Mouse (Mus musculus): ENCODE measurements around the gene Rasa3.

The Rasa3 gene

GRCm38 (mm10) chr8:13550718-13551573 is 126.5 kb downstream of the Rasa3 start:
- peak; percentile 93 to 96 for DNase-seq (ENCODE audit: low spot score in 2 of 2)

- peak; percentile 49 to 56 for DNase-seq (ENCODE audit: low spot score in 2 of 2)
Observed at GRCm38 (mm10) chr8:13548831-13549230, 128.6 kb downstream of the Rasa3 start.

- DNase-seq (ENCODE audit: low spot score in 2 of 2), result no peak
Observed at GRCm38 (mm10) chr8:13548235-13548634, 129.2 kb downstream of the Rasa3 start.

GRCm38 (mm10) chr8:13546421-13546820 is 131.0 kb downstream of the Rasa3 start:
- DNase-seq (ENCODE audit: low spot score in 2 of 2), result no peak

GRCm38 (mm10) chr8:13541526-13541925 is 135.9 kb downstream of the Rasa3 start:
- no peak for DNase-seq (ENCODE audit: low spot score in 2 of 2)

- no peak for DNase-seq (ENCODE audit: low spot score in 2 of 2)
Observed at GRCm38 (mm10) chr8:13540122-13540521, 137.3 kb downstream of the Rasa3 start.

- peak; percentile 45 to 56 for DNase-seq (ENCODE audit: low spot score in 2 of 2)
Observed at GRCm38 (mm10) chr8:13538821-13539220, 138.6 kb downstream of the Rasa3 start.

- DNase-seq (ENCODE audit: low spot score in 2 of 2), result no peak
Observed at GRCm38 (mm10) chr8:13537102-13537501, 140.3 kb downstream of the Rasa3 start.

- no peak for DNase-seq (ENCODE audit: low spot score in 2 of 2)
Observed at GRCm38 (mm10) chr8:13533123-13533522, 144.3 kb downstream of the Rasa3 start.

GRCm38 (mm10) chr8:13531602-13532171 is 145.7 kb downstream of the Rasa3 start:
- DNase-seq (ENCODE audit: low spot score in 2 of 2), result no peak

GRCm38 (mm10) chr8:13530941-13531340 is 146.5 kb downstream of the Rasa3 start:
- DNase-seq (ENCODE audit: low spot score in 2 of 2), result peak; percentile 32 to 53

- no peak for DNase-seq (ENCODE audit: low spot score in 2 of 2)
Observed at GRCm38 (mm10) chr8:13530401-13530800, 147.0 kb downstream of the Rasa3 start.

- DNase-seq (ENCODE audit: low spot score in 2 of 2), result peak; percentile 58 to 63
Observed at GRCm38 (mm10) chr8:13529891-13530316, 147.5 kb downstream of the Rasa3 start.

GRCm38 (mm10) chr8:13529011-13529840 is 148.2 kb downstream of the Rasa3 start:
- DNase-seq (ENCODE audit: low spot score in 2 of 2), result no peak

GRCm38 (mm10) chr8:13521392-13521791 is 156.0 kb downstream of the Rasa3 start:
- DNase-seq (ENCODE audit: low spot score in 2 of 2), result no peak

- DNase-seq (ENCODE audit: low spot score in 2 of 2), result no peak
Observed at GRCm38 (mm10) chr8:13520349-13520748, 157.1 kb downstream of the Rasa3 start.

- peak; percentile 56 to 67 for DNase-seq (ENCODE audit: low spot score in 2 of 2)
Observed at GRCm38 (mm10) chr8:13519503-13519902, 157.9 kb downstream of the Rasa3 start.

- DNase-seq (ENCODE audit: low spot score in 2 of 2), result no peak
Observed at GRCm38 (mm10) chr8:13517284-13517781, 160.1 kb downstream of the Rasa3 start.

Measured in right cerebral cortex, postnatal 36 days (tissue).